Mouse (Mus musculus) gastrocnemius, adult 2 months (tissue): ENCODE data around the gene Cox19. TPM values are rescaled to one million over a fixed set of nuclear protein-coding genes. Genes with fewer than 3 reads are reported as not detected.

ENCODE experiments used
- DNase-seq: peaks from one replicate; pipeline ENCODE4 v3.0.0; 2022
- H3K27ac ChIP-seq: fragments of 200-600 bp; 2 replicates; pipeline ENCODE4 v1.8.1; 2022; ENCODE audit warnings: mild to moderate bottlenecking
- H3K4me3 ChIP-seq: fragments of 200-600 bp; 2 replicates; pipeline ENCODE4 v1.8.1; 2022; ENCODE audit warnings: mild to moderate bottlenecking, moderate library complexity
- CTCF ChIP-seq: fragments of 200-600 bp; IDR thresholded peaks from 2 replicates; pipeline ENCODE4 v1.8.1; 2022; ENCODE audit warnings: antibody characterized with exemption, mild to moderate bottlenecking, moderate library complexity
- intact Hi-C: fragments of 180-260 bp; cut with DNase I; formaldehyde crosslinking; loops from one replicate; pipeline ENCODE4 v1.15.1; 2025
- total RNA-seq, 2 experiments: library from RNA; stranded (reverse); gene quantifications; 2 replicates each; pipeline ENCODE4 v1.2.3; 2021

The Cox19 gene
- total RNA-seq, 2 experiments from 2014 or later = 48.7 to 69.6 TPM

DNA sequence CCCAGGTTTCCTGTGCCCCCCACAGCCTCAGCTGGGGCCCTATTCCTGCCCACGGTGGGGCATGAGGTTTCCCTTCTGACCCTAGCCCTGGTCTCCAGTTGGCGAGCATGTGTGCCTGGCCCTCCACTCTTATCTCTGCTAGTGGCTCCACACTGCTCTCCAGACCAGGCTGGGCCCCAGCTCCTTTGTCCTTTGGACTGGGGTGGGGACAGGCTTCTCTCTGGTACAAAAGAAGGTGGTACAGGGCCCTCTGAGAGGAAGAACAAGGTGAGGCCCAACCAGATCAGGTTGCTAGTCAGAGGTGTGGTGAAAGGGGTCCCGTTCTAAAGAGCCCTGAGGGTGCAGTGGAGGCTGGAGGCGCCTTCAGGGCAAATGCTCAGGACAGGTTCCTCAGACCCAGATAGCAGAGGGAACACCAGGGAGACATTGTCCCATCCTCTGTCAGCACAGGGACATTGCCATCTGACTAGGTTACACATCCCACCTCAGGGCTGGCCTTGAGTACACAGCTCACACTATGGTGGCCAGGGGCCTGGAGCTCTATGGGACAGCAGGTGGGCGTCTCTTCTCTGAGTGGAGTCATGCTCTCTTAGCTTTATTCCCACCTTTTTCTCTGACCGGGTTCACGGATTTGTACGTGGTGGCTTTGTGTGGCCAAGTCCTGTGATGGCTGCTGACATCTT, 18.5 kb downstream of the Cox19 start:
- intact Hi-C loops = no loop called here
- no peak overlapping the region for H3K27ac ChIP-seq
- TF ChIP-seq CTCF = no peak
- no peak overlapping the region for H3K4me3 ChIP-seq
- DNase-seq = no peak

GRCm38 (mm10) chr5:139331742-139332141, 19.5 kb downstream of the Cox19 start:
- TF ChIP-seq CTCF = peak; percentile 98
- peak; percentile 88 for DNase-seq
- Histone ChIP-seq H3K4me3 (no peak overlapping the region), H3K27ac (peak overlapping the region; percentile 56)
- intact Hi-C loops = loop anchor here (1.0 kb wide), 1 partner anchor 24 kb away; no protein-coding TSS in a partner anchor

GRCm38 (mm10) chr5:139330766-139331165, 20.5 kb downstream of the Cox19 start:
- DNase-seq = no peak
- H3K27ac ChIP-seq = peak overlapping the region; percentile 56
- TF ChIP-seq CTCF = no peak
- intact Hi-C loops = loop anchor here (1.0 kb wide), 1 partner anchor 25 kb away; no protein-coding TSS in a partner anchor
- no peak overlapping the region for H3K4me3 ChIP-seq

GRCm38 (mm10) chr5:139327634-139328020, 23.6 kb downstream of the Cox19 start:
- DNase-seq = no peak
- Histone ChIP-seq H3K27ac (no peak overlapping the region), H3K4me3 (no peak overlapping the region)
- no peak for TF ChIP-seq CTCF
- intact Hi-C loops = no loop called here

GRCm38 (mm10) chr5:139326986-139327633, 24.1 kb downstream of the Cox19 start:
- intact Hi-C loops = no loop called here
- no peak for DNase-seq
- no peak for TF ChIP-seq CTCF
- Histone ChIP-seq H3K27ac (no peak overlapping the region), H3K4me3 (no peak overlapping the region)

DNA sequence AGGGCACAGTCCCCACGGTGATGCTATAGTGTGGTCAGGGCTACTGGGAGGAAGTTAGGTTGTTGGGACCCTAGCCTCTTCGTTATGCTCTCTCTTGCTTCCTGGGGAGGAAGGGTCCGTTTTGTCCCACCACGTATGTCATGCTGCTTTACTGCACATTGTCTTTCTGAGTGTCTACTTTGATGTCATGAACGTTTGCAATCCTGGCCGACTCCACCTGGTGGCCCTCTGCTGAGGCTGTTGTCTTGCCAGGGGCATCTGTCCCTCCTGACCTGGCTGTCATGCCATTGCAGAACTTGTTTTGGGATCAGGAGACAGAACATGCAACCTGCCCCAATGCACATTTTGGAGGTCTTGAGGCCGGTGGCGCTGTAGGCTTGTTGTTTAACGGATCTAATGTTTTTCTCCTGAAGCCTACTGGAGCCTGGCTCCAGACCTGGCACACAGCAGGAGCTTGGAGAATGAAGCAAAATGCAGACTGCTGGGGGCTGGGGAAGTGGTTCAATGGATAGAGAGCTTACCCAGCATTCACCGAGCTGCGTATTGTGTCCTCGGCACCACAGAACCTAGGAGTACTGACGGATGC, 25.0 kb downstream of the Cox19 start:
- no peak overlapping the region for H3K27ac ChIP-seq
- H3K4me3 ChIP-seq = no peak overlapping the region
- DNase-seq = no peak
- intact Hi-C loops = no loop called here
- TF ChIP-seq CTCF = no peak

- peak within 1 kb of the TSS; percentile 76 for H3K4me3 ChIP-seq
- peak; percentile 70 for DNase-seq
- TF ChIP-seq CTCF = peak; percentile 67
- H3K27ac ChIP-seq = peak within 1 kb of the TSS; percentile 58
- intact Hi-C loops = loop anchor here (2.0 kb wide), 1 partner anchor 43 kb away; no protein-coding TSS in a partner anchor
Measured at GRCm38 (mm10) chr5:139325395-139325966, 25.7 kb downstream of the Cox19 start, which contains the start of gene Adap1. Adap1 (minus strand) TSS chr5:139325622.

DNA sequence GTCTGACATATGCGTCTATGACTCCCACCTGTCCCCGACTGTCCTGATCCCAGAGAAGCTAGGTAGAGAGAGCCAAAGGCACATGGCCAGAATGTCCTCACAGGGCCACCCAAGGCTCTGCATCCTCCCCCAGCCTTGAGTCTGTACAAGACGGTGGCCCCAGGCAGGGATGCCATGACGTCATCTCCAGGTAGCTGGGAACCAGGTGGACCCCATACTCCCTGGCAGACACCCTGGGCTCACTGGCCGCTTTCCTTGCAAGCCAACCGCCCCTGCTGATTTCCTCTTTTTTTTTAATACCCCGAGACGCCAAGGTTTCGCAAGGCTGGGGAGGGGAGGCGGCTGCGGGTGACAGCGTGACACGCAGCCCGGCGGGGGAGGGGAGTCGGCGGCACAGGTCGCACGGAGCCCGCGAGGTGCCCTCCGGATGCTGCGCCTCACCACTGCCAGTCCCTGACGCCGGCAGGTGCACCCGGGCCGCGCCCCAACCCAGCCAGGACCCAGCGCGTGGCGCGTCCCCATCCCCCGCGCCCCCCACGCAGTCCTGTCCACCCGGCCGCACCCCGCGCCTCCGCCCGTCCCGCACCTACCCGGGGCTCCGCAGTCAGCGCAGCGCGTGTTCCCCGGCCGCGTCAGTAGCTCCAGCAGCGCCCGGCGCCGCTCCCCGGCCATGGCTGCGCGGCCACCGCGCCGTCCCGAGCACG, 26.4 kb downstream of the Cox19 start:
- DNase-seq = peak; percentile 55
- TF ChIP-seq CTCF = no peak
- Histone ChIP-seq H3K4me3 (peak overlapping the region; percentile 76), H3K27ac (peak overlapping the region; percentile 58)
- intact Hi-C loops = loop anchor here (2.0 kb wide), 1 partner anchor 42 kb away; no protein-coding TSS in a partner anchor

DNA sequence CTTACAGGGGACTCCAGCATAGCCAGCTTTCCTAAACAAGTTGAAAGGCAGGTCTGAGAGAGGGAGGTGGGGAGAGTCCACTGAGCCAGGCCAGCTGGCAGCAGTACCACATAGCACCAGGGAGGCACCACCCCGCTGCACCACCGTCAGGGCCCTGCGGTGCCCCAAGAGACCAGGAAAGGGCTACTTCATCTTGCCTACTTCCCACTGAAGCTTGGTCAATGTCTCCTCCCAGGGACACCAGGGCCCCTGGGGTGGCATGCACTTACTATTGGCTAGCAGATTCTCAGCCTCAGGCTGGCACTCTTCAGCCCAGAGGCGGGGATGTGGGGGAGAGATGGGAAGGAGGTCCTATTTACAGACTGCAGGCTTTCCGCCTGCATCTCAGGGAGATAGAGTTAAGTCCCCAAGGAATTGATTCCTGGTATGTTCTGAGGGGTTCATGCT, 27.1 kb downstream of the Cox19 start:
- DNase-seq = no peak
- Histone ChIP-seq H3K4me3 (peak overlapping the region; percentile 76), H3K27ac (peak overlapping the region; percentile 13; the same call in 1 of the 2 replicates)
- intact Hi-C loops = loop anchor here (2.0 kb wide), 1 partner anchor 41 kb away; no protein-coding TSS in a partner anchor
- no peak for TF ChIP-seq CTCF

DNA sequence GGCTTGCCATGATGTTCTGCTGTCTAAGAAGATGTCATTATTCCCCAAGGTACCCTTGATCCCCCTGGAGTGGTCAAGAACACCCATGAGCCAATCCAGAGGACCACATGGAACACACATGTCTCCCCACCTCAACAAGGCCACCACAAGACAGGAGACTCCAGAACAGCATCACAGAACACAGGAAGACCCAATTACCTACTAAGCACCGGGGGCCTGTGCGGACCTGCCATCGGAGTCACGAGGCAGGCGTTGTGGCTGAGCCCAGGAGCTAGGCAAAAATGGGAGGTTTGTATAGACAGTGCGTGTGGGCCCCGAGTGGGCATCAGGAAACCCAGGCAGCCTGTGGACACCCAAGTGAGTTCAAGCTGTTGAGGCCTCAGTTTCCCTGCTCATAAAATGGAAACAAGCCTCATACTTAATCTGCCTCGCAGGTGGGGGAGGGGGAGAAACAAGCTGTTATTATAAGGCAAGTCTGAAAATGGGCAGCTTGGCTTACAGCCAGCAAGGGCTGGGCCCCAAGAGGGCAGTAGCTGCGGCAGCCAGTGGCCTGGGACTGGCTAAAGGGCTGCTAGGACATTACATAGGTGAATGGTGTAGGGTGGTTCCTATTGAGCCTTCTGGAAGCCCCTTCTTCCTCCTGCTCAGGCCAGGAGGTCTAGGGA, 27.8 kb downstream of the Cox19 start:
- intact Hi-C loops = no loop called here
- no peak overlapping the region for H3K27ac ChIP-seq
- no peak for DNase-seq
- TF ChIP-seq CTCF = no peak
- H3K4me3 ChIP-seq = no peak overlapping the region

- no peak overlapping the region for H3K27ac ChIP-seq
- no peak overlapping the region for H3K4me3 ChIP-seq
- TF ChIP-seq CTCF = no peak
- no peak for DNase-seq
- intact Hi-C loops = no loop called here
Measured at GRCm38 (mm10) chr5:139321331-139321730, 29.9 kb downstream of the Cox19 start.

DNA sequence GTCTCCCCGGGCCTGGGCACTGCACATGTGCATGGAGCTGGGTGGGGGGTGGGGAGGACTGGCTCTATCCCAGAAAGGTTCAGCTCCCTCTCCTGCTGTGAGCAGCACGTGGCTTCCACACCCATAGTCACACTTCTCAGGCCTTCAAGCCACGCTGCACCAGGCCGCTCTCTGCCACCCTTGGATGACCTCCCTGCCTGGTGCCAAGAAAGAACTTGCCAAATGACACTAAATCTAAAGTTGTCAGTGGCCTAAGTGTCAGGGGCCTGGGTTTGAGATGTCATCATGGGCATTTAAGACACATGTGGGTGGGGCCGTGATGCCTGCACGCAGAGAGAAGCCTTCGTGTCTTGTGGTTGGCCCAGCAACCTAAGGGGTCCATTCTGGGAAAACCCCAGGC, 30.8 kb downstream of the Cox19 start:
- DNase-seq = no peak
- Histone ChIP-seq H3K4me3 (no peak overlapping the region), H3K27ac (no peak overlapping the region)
- intact Hi-C loops = no loop called here
- TF ChIP-seq CTCF = no peak
